Mouse (Mus musculus) cerebellum, adult 2 months (tissue): ENCODE results near the gene Tmem248. TPM values are rescaled to one million over a fixed set of nuclear protein-coding genes. Genes with fewer than 3 reads are reported as not detected.
A peak's percentile ranks its signal among the peaks of the same experiment; 100 is the strongest.

Source experiments
- DNase-seq, 2 experiments: peaks; one replicate each; pipeline ENCODE4 v3.0.0; 2021
- H3K27ac ChIP-seq: fragments of 200-500 bp; 2 replicates; pipeline ENCODE4 v1.5.1; 2012; ENCODE audit warnings: low read length, control low read depth, inconsistent platforms; ENCODE audit not compliant: insufficient read depth
- H3K27me3 ChIP-seq: fragments of 200-500 bp; 2 replicates; pipeline ENCODE4 v1.6.1; 2012; ENCODE audit warnings: inconsistent platforms, mild to moderate bottlenecking, low read length, moderate library complexity; ENCODE audit not compliant: control insufficient read depth, insufficient read depth
- H3K4me1 ChIP-seq: fragments of 200-500 bp; 2 replicates; pipeline ENCODE4 v1.6.1; 2011; ENCODE audit warnings: low read length; ENCODE audit not compliant: control insufficient read depth, insufficient read depth
- H3K4me3 ChIP-seq: fragments of 200-500 bp; replicated peaks from 2 replicates; pipeline ENCODE3; 2011; ENCODE audit warnings: mild to moderate bottlenecking, low read depth, low read length, control low read depth; ENCODE audit not compliant: insufficient read depth
- CTCF ChIP-seq: fragments of 200-500 bp; IDR thresholded peaks from 2 replicates; pipeline ENCODE4 v1.5.1; 2011; ENCODE audit warnings: low read depth, mild to moderate bottlenecking, control low read depth, low read length, moderate library complexity, borderline replicate concordance; ENCODE audit not compliant: insufficient read depth
- POLR2A ChIP-seq: fragments of 200-500 bp; IDR thresholded peaks from 2 replicates; pipeline ENCODE4 v1.6.1; 2011; ENCODE audit warnings: low read length, control low read depth, borderline replicate concordance; ENCODE audit not compliant: insufficient read depth
- whole genome bisulfite sequencing: fragments of 180-500 bp; shearing (Covaris S2); methylation state at CpG from one replicate; pipeline ENCODE4 v1.1.7; 2018; 5-methylcytosine and 5-hydroxymethylcytosine counted together
- polyA plus RNA-seq: library from polyadenylated mRNA; depleted of rRNA; stranded (reverse); fragments of >200 nt; gene quantifications from 2 replicates; pipeline ENCODE4 v1.2.3, GENCODE M21; 2012

Tmem248 gene
- polyA plus RNA-seq, 1 experiment, result 38.1 TPM

- no peak for DNase-seq
- no peak overlapping the region for H3K4me3 ChIP-seq
- WGBS, result 92% methylated on average over 4 of the region's 4 CpGs
- no peak overlapping the region for H3K27ac ChIP-seq
- peaks cover 4% of the 10 kb centered on the region for H3K4me1 ChIP-seq
- no peaks in the 10 kb centered on the region for H3K27me3 ChIP-seq
- no peak for TF ChIP-seq POLR2A
- TF ChIP-seq CTCF, result no peak
Observed at GRCm38 (mm10) chr5:130207299-130207698, 9.6 kb upstream of the Tmem248 start.

DNA sequence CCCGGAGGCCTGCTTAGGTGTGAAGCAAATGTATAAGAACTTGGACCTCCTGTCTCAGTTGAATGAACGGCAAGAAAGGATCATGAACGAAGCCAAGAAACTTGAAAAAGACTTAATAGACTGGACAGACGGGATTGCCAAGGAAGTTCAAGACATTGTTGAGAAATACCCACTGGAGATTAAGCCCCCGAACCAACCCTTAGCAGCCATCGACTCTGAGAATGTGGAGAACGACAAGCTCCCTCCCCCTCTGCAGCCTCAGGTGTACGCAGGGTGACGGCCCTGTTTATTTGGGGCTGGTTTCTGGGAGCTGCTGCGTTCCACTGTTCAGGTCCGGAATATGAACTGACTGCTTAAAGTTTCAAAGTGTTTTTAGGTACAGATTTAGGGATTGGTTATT lies 3.9 kb upstream of the Tmem248 start:
- WGBS, result 91% methylated on average over 11 of the region's 11 CpGs
- Histone ChIP-seq H3K4me1 (no peaks in the 10 kb centered on the region), H3K4me3 (no peak overlapping the region), H3K27me3 (no peaks in the 10 kb centered on the region), H3K27ac (no peak overlapping the region)
- no peak for DNase-seq
- TF ChIP-seq CTCF (no peak), POLR2A (no peak)

DNA sequence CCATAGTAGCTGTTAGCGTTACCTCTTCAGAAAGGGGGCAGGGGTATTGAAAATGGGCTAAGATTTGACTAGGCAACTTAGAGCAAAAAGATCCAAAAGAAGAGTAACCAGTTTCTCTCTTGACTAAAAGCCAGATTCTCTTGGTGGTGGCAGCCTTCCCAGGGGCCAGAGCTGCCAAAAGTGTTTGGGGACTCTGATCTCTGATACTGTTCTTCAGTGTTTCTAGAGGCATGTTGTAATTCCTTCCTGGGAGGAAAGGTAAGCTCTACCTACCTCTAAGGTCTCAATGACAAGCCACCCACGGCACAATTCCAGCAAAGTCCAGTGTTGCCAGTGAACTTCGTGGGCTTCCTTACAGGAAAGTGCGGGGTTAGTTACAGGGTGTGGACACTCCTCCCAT lies 525 bp downstream of the Tmem248 start:
- TF ChIP-seq POLR2A (no peak), CTCF (no peak)
- 89% methylated on average over 4 of the region's 4 CpGs for WGBS

DNA sequence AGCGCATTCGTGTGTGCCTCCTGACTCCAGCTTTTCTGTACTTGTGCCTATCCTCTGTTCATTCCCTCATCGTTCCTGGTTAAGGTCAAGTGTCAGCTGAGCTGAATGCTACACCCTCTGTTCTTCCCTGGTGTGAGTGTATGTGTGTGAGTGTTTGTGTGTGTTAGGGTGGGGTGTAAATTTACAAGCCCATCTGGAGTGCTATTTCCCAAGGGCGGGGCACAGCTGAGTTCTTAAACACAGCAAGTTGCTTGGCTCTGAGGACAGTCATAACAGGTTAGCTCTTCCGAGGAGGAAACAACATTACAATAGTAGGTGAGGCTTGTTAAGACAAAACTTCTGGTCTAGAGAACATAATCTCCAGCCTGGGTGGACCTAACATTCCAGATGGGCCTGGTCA lies 1.5 kb downstream of the Tmem248 start:
- Histone ChIP-seq H3K4me1 (peaks cover under 1% of the 10 kb centered on the region; the same call in 1 of the 2 replicates), H3K27me3 (no peaks in the 10 kb centered on the region), H3K4me3 (no peak overlapping the region), H3K27ac (no peak overlapping the region)
- TF ChIP-seq POLR2A (no peak), CTCF (no peak)
- 89% methylated on average over 5 of the region's 5 CpGs for WGBS
- no peak for DNase-seq

More for the DNA sequence above, 525 bp downstream of the Tmem248 start:
- no peaks in the 10 kb centered on the region for H3K27me3 ChIP-seq
- DNase-seq, result no peak
- no peak overlapping the region for H3K27ac ChIP-seq
- no peak overlapping the region for H3K4me3 ChIP-seq
- no peaks in the 10 kb centered on the region for H3K4me1 ChIP-seq

- TF ChIP-seq CTCF (no peak), POLR2A (no peak)
- 51% methylated on average over 2 of the region's 2 CpGs for WGBS
- H3K4me3 ChIP-seq, result peak overlapping the region; percentile 93
Observed at GRCm38 (mm10) chr5:130221316-130221715, 4.4 kb downstream of the Tmem248 start.

DNA sequence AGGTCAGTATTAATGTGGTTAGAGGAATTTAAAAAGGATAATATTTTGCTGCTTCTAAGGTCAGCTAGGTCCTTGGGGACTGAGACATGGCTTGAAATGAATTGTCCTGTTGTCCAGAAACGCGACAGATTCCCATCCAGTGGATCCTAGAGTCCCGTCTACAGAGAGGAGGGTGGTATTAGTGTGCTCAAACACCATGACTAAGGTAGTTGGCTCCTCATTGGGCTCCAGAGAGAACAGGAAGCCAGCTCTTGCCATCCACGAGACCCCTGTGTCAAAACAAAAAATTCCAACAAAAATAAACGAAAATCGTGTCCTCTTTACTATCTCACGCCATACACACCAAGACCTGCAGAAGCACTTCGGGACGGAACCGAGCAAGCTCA lies 4.9 kb downstream of the Tmem248 start:
- TF ChIP-seq CTCF, result no peak
- no peak for TF ChIP-seq POLR2A
- peaks cover 8% of the 10 kb centered on the region for H3K4me1 ChIP-seq
- peak overlapping the region; percentile 93 for H3K4me3 ChIP-seq
- no peak for DNase-seq
- WGBS, result under 1% methylated on average over 10 of the region's 10 CpGs
- H3K27ac ChIP-seq, result peak overlapping the region; percentile 50
- no peaks in the 10 kb centered on the region for H3K27me3 ChIP-seq

More at GRCm38 (mm10) chr5:130221316-130221715, 4.4 kb downstream of the Tmem248 start:
- Histone ChIP-seq H3K27ac (no peak overlapping the region), H3K27me3 (no peaks in the 10 kb centered on the region), H3K4me1 (peaks cover 8% of the 10 kb centered on the region)
- no peak for DNase-seq

DNA sequence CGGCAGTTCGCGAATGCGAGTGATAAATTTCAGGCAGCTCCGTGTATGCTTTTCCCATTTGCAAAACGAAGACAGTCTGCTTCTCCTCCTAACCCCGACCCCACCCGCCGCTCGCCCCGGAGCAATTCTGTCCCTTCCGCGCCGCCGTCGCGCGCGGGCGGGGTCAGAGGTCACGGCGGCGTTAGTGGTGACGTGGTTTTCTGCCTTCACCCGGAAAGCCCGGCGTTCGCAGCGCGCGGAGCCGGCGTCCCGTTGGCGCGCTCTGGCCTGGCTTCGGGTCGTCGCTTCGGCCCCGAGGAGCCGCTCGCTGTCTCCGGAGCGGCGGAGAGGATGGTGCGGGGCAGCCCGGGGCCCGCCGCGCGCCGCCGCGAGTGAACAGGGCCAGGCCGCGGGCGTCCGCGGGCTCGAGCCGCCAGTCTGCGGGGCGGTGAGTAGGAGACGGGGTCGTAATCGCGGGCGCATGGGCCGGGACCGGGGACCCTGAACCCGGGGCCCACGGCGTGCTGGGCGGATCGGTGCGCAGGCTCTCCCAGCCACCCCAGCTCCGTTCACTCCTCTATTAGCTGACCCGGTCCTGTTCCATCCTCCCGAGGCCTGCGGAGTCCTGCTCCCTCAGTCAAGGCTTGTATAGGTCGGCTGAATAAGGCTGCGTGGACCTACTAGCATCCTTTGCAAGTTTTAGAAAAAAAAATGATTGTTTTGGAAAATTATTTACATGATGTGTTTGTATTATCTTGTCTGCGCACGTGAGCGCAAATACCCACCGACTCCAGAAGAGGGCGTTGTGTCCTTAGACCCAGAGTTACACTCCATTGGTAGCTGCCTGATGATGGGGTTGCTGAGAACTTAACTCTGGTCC lies 5.5 kb downstream of the Tmem248 start:
- DNase-seq, result peak; percentile 95 to 98
- WGBS, result under 1% methylated on average over 88 of the region's 88 CpGs
- Histone ChIP-seq H3K27ac (peak overlapping the region; percentile 50), H3K4me3 (peak overlapping the region; percentile 93), H3K4me1 (peaks cover 8% of the 10 kb centered on the region), H3K27me3 (no peaks in the 10 kb centered on the region)
- TF ChIP-seq POLR2A (peak; percentile 65), CTCF (peak; percentile 58)

- no peak for DNase-seq
- TF ChIP-seq CTCF (no peak), POLR2A (no peak)
- WGBS, result 92% methylated on average over 3 of the region's 3 CpGs
- Histone ChIP-seq H3K27ac (no peak overlapping the region), H3K27me3 (no peaks in the 10 kb centered on the region), H3K4me3 (no peak overlapping the region), H3K4me1 (peaks cover 8% of the 10 kb centered on the region)
Observed at GRCm38 (mm10) chr5:130226790-130227189, 9.9 kb downstream of the Tmem248 start.
